Mouse (Mus musculus) ES-Bruce4 (cell line): ENCODE measurements around the gene Gm42669.

Experiments
- CTCF ChIP-seq: IDR thresholded peaks from one replicate; pipeline ENCODE4 v1.8.1; 2011; ENCODE audit warnings: low read depth, low read length
- EP300 ChIP-seq: IDR thresholded peaks from 2 replicates; pipeline ENCODE4 v1.6.1; 2011; ENCODE audit warnings: low read depth, low read length; ENCODE audit not compliant: insufficient read depth
- POLR2A ChIP-seq: IDR thresholded peaks from one replicate; pipeline ENCODE4 v1.8.1; 2011; ENCODE audit warnings: low read length; ENCODE audit not compliant: insufficient read depth

- TF ChIP-seq EP300: no peak
- no peak for TF ChIP-seq CTCF
- TF ChIP-seq POLR2A: no peak
These were observed 38.5 kb downstream of the Gm42669 start for GRCm38 (mm10) chr5:107545927-107546326.
